Mouse (Mus musculus): ENCODE results near the gene Zmym5. TPM values are rescaled to one million over a fixed set of nuclear protein-coding genes. Genes with fewer than 3 reads are reported as not detected.

Gene Zmym5
- total and polyA plus RNA-seq, 3 experiments = 6.7 to 36.5 (median 13.2) TPM

DNA sequence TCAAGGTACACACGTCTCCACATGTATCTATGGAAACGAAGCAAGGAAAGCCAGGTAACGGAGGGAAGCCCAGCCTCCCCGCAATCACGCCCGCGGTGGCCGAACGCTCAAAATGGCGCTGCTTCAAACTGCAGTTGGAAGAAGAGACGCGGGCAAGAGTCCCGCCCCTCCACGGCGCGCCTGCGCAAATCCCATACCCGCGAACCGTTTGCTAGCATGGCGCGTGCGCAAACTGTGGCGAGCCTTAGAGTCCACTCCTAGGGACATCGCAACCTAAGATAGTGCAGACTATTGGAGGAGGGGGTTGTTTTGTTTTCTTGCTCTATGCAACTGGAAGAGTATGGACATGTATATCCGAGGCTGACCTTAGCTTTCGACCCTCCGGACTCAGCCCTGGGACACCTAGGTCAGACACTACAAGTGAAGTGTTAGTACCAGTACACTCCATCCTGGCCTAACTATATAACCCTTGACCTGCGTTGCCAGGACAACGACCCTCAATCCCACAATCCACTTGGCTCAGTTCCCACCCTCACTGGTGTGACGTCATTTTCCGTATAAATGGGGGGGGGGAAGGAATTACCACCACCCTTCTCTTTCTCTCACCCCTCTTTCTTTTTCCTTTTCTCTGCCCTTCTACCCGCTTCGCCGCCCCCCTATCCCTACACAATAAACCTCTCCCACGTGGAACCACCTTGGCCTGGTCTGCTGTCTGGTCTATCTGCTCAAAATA lies 33.1 kb downstream of the Zmym5 start, which contains the start of gene Pspc1 (continued):
- TF ChIP-seq ZKSCAN1 (IDR thresholded peaks at IDR 0.05; ENCODE audit: low read depth, low read length) (no peak), HCFC1 (IDR thresholded peaks at IDR 0.05; ENCODE audit: low read depth, low read length) (peak; percentile 80), KAT2A (conservative IDR thresholded peaks at IDR 0.05; ENCODE audit: low read depth, low read length) (no peak), POLR2A (IDR thresholded peaks at IDR 0.05; ENCODE audit: control insufficient read depth in 1 of 2, insufficient read depth in 1 of 2, low read depth in 1 of 2, low read length in 2 of 2, poor library complexity in 1 of 2) (peak; percentile 71 to 76; a peak in 3 of 4 replicates)

DNA sequence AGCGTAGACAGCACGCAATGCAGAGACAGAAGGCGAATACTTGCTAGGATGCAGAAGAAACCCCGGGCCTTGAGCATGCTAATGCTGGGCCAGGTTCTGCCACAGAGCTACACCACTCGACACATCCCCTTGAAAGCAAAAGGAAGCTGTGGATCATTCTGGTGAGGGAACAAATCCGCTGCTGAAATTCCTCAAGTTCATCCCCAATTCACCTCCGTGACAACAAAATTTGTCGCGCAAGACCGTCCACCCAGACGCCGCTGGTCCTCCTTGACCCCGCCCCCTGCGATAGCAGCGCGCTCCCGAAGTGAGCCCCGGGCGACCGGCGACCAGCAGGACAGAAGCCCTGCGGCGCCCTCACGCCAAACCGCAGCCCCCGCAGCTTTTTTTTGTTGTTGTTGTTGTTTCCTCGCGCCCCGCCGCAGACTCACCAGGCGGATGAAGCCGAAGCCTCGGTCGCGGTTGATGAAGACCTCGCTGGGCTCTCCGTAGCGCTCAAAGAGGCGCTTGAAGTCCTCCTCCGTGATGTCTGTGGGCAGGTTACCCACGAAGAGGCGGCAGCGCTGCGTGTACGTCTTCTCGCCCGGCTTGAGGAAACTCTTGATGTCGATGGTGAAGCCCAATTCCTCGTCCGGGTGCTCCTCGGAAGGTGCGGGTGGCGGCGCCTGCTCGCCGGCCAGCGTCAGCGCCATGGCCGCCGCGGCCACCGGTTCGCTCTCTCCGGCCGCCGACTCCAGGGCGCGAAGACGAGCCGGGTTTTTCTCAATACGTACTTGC lies 34.0 kb downstream of the Zmym5 start:
- peak; percentile 76 for DNase-seq (ENCODE audit: low read depth, low spot score)
- TF ChIP-seq MYC (IDR thresholded peaks at IDR 0.05; ENCODE audit: low read depth, low read length) (peak; percentile 57; the same call in 1 of the 2 replicates), NRF1 (IDR thresholded peaks at IDR 0.05; ENCODE audit: insufficient read depth, low read depth, low read length, poor library complexity, severe bottlenecking) (0 out of 2 replicates have a peak, but pooled peaks have one; percentile 6), MXI1 (IDR thresholded peaks at IDR 0.05; ENCODE audit: low read depth, low read length) (peak; percentile 76), NELFE (IDR thresholded peaks at IDR 0.05; ENCODE audit: low read depth, low read length) (no peak)
- H3K27me3 ChIP-seq (ENCODE audit: control insufficient read depth in 1 of 2, insufficient read depth in 2 of 2, low read length in 2 of 2) = no peaks in the 10 kb centered on the region
- H3K4me1 ChIP-seq (ENCODE audit: control insufficient read depth in 1 of 2, insufficient read depth in 2 of 2, low read length in 2 of 2) = peaks cover 10 to 11% of the 10 kb centered on the region in 2 experiments
- peak overlapping the region; percentile 90 for H3K9ac ChIP-seq (ENCODE audit: control insufficient read depth, low read depth, low read length, poor library complexity, severe bottlenecking)
- H3K27ac ChIP-seq (ENCODE audit: control insufficient read depth, low read depth, low read length) = peak overlapping the region; percentile 88
- H3K9me3 ChIP-seq (replicated peaks; ENCODE audit: insufficient read depth, low read length) = no peaks in the 10 kb centered on the region
- H3K36me3 ChIP-seq (ENCODE audit: control insufficient read depth in 1 of 2, insufficient read depth in 2 of 2, low read length in 2 of 2) = peaks cover under 1 to 32% of the 10 kb centered on the region in 2 experiments
- peaks cover 52% of the 10 kb centered on the region for H3K79me2 ChIP-seq (ENCODE audit: control insufficient read depth, insufficient read depth, low read length, poor library complexity)
- H3K4me3 ChIP-seq (ENCODE audit: control insufficient read depth in 1 of 2, insufficient read depth in 1 of 2, low read depth in 2 of 2, low read length in 2 of 2) = peak overlapping the region; percentile 74 to 97

DNA sequence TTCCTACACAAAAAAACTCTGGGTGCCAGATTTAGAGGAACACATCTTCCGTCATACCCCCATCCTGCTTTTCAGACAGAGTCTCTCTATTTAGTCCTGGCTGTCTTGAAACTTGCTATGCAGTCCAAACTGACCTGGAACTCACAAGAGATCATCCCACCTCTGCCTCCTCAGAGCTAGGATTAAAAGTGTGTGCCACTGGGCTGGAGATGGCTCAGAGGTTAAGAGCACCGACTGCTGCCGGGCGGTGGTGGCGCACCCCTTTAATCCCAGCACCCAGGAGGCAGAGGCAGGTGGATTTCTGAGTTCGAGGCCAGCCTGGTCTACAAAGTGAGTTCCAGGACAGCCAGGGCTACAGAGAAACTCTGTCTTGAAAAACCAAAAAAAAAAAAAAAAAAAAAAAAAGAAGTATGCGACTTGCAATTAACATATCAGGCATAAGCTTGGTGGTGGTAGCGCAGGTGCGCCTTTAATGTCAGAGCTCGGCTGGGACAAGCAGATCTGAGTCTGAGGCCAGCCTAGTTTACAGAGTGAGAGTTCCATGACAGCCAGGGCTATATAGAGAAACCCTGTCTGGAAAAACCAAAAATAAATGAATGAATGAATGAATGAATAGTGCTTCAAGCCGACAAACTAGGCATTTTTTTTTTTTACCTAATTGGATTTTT lies 34.8 kb downstream of the Zmym5 start:
- TF ChIP-seq ZNF384 (IDR thresholded peaks at IDR 0.05; ENCODE audit: low read depth, low read length) = peak; percentile 55
- TF ChIP-seq KAT2A (conservative IDR thresholded peaks at IDR 0.05; ENCODE audit: low read depth, low read length) = no peak
- no peak for TF ChIP-seq POLR2A (IDR thresholded peaks at IDR 0.05; ENCODE audit: control insufficient read depth in 1 of 2, insufficient read depth in 1 of 2, low read depth in 1 of 2, low read length in 2 of 2, poor library complexity in 1 of 2)
- peak; percentile 68 for TF ChIP-seq TBP (IDR thresholded peaks at IDR 0.05; ENCODE audit: low read depth, low read length)
- TF ChIP-seq CTCF (IDR thresholded peaks at IDR 0.05 in 2 of 3, conservative IDR thresholded peaks at IDR 0.05 in 1 of 3; ENCODE audit: control insufficient read depth in 1 of 3, insufficient read depth in 1 of 3, low read depth in 2 of 3, low read length in 3 of 3, poor library complexity in 1 of 3, severe bottlenecking in 1 of 3) = peak in 1 of 3 experiments; percentile 10; a peak in 1 of 6 replicates
- TF ChIP-seq ETS1 (IDR thresholded peaks at IDR 0.05; ENCODE audit: low read depth, low read length) = no peak
- no peak for TF ChIP-seq SMC3 (IDR thresholded peaks at IDR 0.05; ENCODE audit: low read depth, low read length)
- no peak overlapping the region for H3K27ac ChIP-seq (ENCODE audit: control insufficient read depth, low read depth, low read length)
- peak; percentile 62 for DNase-seq (ENCODE audit: low read depth, low spot score)
- no peaks in the 10 kb centered on the region for H3K9me3 ChIP-seq (replicated peaks; ENCODE audit: insufficient read depth, low read length)
- H3K27me3 ChIP-seq (ENCODE audit: control insufficient read depth in 1 of 2, insufficient read depth in 2 of 2, low read length in 2 of 2) = no peaks in the 10 kb centered on the region
- H3K4me1 ChIP-seq (ENCODE audit: control insufficient read depth in 1 of 2, insufficient read depth in 2 of 2, low read length in 2 of 2) = peaks cover 10 to 11% of the 10 kb centered on the region in 2 experiments
- H3K79me2 ChIP-seq (ENCODE audit: control insufficient read depth, insufficient read depth, low read length, poor library complexity) = peaks cover 58% of the 10 kb centered on the region
- peaks cover 5 to 32% of the 10 kb centered on the region in 2 experiments for H3K36me3 ChIP-seq (ENCODE audit: control insufficient read depth in 1 of 2, insufficient read depth in 2 of 2, low read length in 2 of 2)
- peak overlapping the region; percentile 74 to 97 for H3K4me3 ChIP-seq (ENCODE audit: control insufficient read depth in 1 of 2, insufficient read depth in 1 of 2, low read depth in 2 of 2, low read length in 2 of 2)
- H3K9ac ChIP-seq (ENCODE audit: control insufficient read depth, low read depth, low read length, poor library complexity, severe bottlenecking) = peak overlapping the region; percentile 90

All from MEL (cell line).